Mouse (Mus musculus) stomach, postnatal 0 days (tissue): ENCODE data around the gene Mad2l1bp.

Source experiments
- CTCF ChIP-seq: IDR thresholded peaks from 2 replicates; pipeline ENCODE4 v1.5.1; 2016; ENCODE audit warnings: antibody characterized with exemption, low read depth, mild to moderate bottlenecking, moderate library complexity
- EP300 ChIP-seq: optimal IDR thresholded peaks from 2 replicates; pipeline ENCODE3; 2016; ENCODE audit warnings: antibody characterized with exemption

DNA sequence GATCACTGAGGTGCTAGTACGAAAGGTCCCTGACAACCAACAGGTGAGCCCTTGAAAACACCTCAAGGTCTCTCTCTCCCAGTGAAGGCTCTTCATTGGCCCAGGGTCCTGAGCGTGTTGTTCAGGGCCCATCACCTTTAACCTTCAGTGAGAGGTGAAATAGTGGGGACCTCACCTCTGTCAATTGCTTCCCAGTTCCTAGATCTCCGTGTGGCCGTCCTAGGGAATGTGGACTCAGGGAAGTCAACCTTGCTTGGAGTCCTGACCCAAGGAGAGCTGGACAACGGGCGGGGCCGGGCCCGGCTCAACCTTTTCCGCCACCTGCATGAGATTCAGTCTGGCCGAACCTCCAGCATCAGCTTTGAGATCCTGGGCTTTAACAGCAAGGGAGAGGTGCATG is 11.4 kb upstream of the Mad2l1bp start:
- TF ChIP-seq CTCF = no peak
- no peak for TF ChIP-seq EP300
